Mouse (Mus musculus) adrenal gland, adult 2 months (tissue): ENCODE data around the gene Zbtb45. TPM values are rescaled to one million over a fixed set of nuclear protein-coding genes. Genes with fewer than 3 reads are reported as not detected.

Source experiments
- DNase-seq: peaks from one replicate; pipeline ENCODE4 v3.0.0; 2021
- polyA plus RNA-seq: library from polyadenylated mRNA; depleted of rRNA; stranded (reverse); fragments of >200 nt; gene quantifications from 2 replicates; pipeline ENCODE4 v1.2.3, GENCODE M21; 2012
- total RNA-seq, 2 experiments: library from RNA; stranded (reverse); gene quantifications; 2 replicates each; pipeline ENCODE4 v1.2.3; 2021

The Zbtb45 gene
- total and polyA plus RNA-seq, 3 experiments, result 10.7 to 59.9 (median 15.5) TPM

- peak; percentile 98 for DNase-seq
Observed at GRCm38 (mm10) chr7:13034148-13034977, 24.5 kb upstream of the Zbtb45 start, which contains the start of gene Chmp2a. Gene Chmp2a (minus strand): TSS chr7:13034807.

- DNase-seq, result no peak
Observed at GRCm38 (mm10) chr7:13033451-13034147, 23.8 kb upstream of the Zbtb45 start.

- no peak for DNase-seq
Observed at GRCm38 (mm10) chr7:13032541-13032940, 22.7 kb upstream of the Zbtb45 start.

GRCm38 (mm10) chr7:13031983-13032382 lies 22.1 kb upstream of the Zbtb45 start:
- no peak for DNase-seq

GRCm38 (mm10) chr7:13031069-13031468 lies 21.2 kb upstream of the Zbtb45 start:
- DNase-seq, result no peak

GRCm38 (mm10) chr7:13028986-13029385 lies 19.2 kb upstream of the Zbtb45 start:
- no peak for DNase-seq

GRCm38 (mm10) chr7:13025511-13026112 lies 15.8 kb upstream of the Zbtb45 start:
- DNase-seq, result no peak

- DNase-seq, result peak; percentile 85
Observed at GRCm38 (mm10) chr7:13024805-13025204, 15.0 kb upstream of the Zbtb45 start.

- peak; percentile 95 for DNase-seq
Observed at GRCm38 (mm10) chr7:13023928-13024731, 14.3 kb upstream of the Zbtb45 start.

- DNase-seq, result peak; percentile 84
Observed at GRCm38 (mm10) chr7:13022773-13023535, 13.1 kb upstream of the Zbtb45 start.

GRCm38 (mm10) chr7:13015217-13015616 lies 5.4 kb upstream of the Zbtb45 start:
- DNase-seq, result no peak

GRCm38 (mm10) chr7:13014275-13014839 lies 4.5 kb upstream of the Zbtb45 start:
- no peak for DNase-seq

GRCm38 (mm10) chr7:13013671-13014070 lies 3.8 kb upstream of the Zbtb45 start:
- no peak for DNase-seq

- peak; percentile 94 for DNase-seq
Observed at GRCm38 (mm10) chr7:13009143-13010004, 460 bp downstream of the Zbtb45 start.

- DNase-seq, result no peak
Observed at GRCm38 (mm10) chr7:13007341-13008092, 2.3 kb downstream of the Zbtb45 start.

GRCm38 (mm10) chr7:13006531-13006930 lies 3.3 kb downstream of the Zbtb45 start:
- DNase-seq, result no peak

- no peak for DNase-seq
Observed at GRCm38 (mm10) chr7:13006011-13006410, 3.8 kb downstream of the Zbtb45 start.

GRCm38 (mm10) chr7:13003380-13003779 lies 6.5 kb downstream of the Zbtb45 start:
- no peak for DNase-seq

- no peak for DNase-seq
Observed at GRCm38 (mm10) chr7:13001584-13001983, 8.2 kb downstream of the Zbtb45 start.
